Mouse (Mus musculus) small intestine, adult 2 months (tissue): ENCODE measurements around the gene Coa4. TPM values are rescaled to one million over a fixed set of nuclear protein-coding genes. Genes with fewer than 3 reads are reported as not detected.

Experiments
- H3K27ac ChIP-seq: fragments of 200-500 bp; 2 replicates; pipeline ENCODE4 v1.5.1; 2012; ENCODE audit warnings: low read depth, low read length, control low read depth, inconsistent platforms; ENCODE audit not compliant: insufficient read depth
- H3K27me3 ChIP-seq: fragments of 200-500 bp; 2 replicates; pipeline ENCODE4 v1.6.1; 2012; ENCODE audit warnings: mild to moderate bottlenecking, moderate library complexity, low read length, inconsistent platforms; ENCODE audit not compliant: control insufficient read depth, insufficient read depth
- H3K36me3 ChIP-seq: fragments of 200-500 bp; 2 replicates; pipeline ENCODE4 v1.6.1; 2012; ENCODE audit warnings: mild to moderate bottlenecking, low read length, control low read depth, inconsistent platforms; ENCODE audit not compliant: control insufficient read depth, insufficient read depth
- H3K4me1 ChIP-seq: fragments of 200-500 bp; 2 replicates; pipeline ENCODE4 v1.6.1; 2012; ENCODE audit warnings: low read length, inconsistent platforms, mixed read lengths; ENCODE audit not compliant: control insufficient read depth, insufficient read depth, insufficient read length
- H3K4me3 ChIP-seq: fragments of 200-500 bp; 2 replicates; pipeline ENCODE4 v1.5.1; 2012; ENCODE audit warnings: low read depth, mild to moderate bottlenecking, control low read depth, inconsistent platforms, low read length, moderate library complexity
- CTCF ChIP-seq: fragments of 200-500 bp; IDR thresholded peaks from 2 replicates; pipeline ENCODE4 v1.5.1; 2012; ENCODE audit warnings: low read depth, mild to moderate bottlenecking, control low read depth, inconsistent platforms, low read length, moderate library complexity, mixed read lengths; ENCODE audit not compliant: insufficient replicate concordance, insufficient read length; ENCODE audit errors: extremely low read depth
- POLR2A ChIP-seq: fragments of 200-500 bp; IDR thresholded peaks from 2 replicates; pipeline ENCODE4 v1.6.1; 2012; ENCODE audit warnings: low read depth, mild to moderate bottlenecking, control low read depth, inconsistent platforms, low read length, moderate library complexity
- WGBS: fragments of 180-500 bp; shearing (Covaris S2); methylation state at CpG from one replicate; pipeline ENCODE4 v1.1.7; 2018; 5-methylcytosine and 5-hydroxymethylcytosine counted together
- polyA plus RNA-seq: library from polyadenylated mRNA; depleted of rRNA; stranded (reverse); fragments of >200 nt; gene quantifications from 2 replicates; pipeline ENCODE4 v1.2.3, GENCODE M21; 2012

Gene Coa4
- polyA plus RNA-seq, 1 experiment = 14.8 TPM

DNA sequence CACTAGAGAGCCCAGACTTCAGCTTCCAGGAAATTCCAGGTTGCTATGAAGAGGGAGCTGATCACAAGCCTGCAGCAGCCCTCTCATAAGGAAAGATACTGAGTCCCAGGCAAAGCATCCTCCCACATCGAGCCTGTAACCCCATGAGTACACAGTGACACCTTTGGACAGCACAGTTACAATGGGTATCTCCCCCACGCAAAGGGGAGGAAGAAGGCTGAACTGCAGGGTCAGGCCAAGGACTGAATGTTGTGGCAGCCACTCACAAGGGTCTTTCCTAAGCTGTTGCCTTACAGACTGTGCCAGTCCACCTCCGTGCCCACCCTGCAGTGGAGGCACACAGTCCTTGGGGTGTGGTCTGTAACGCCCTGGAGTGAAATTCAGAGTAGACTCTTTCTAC lies 30.4 kb upstream of the Coa4 start:
- Histone ChIP-seq H3K36me3 (no peaks in the 10 kb centered on the region), H3K27ac (no peak overlapping the region), H3K4me1 (peaks cover 17% of the 10 kb centered on the region), H3K4me3 (no peak overlapping the region), H3K27me3 (no peaks in the 10 kb centered on the region)
- WGBS = 43% methylated on average over 4 of the region's 4 CpGs
- peak; percentile 12; the same call in 1 of the 2 replicates for TF ChIP-seq CTCF
- TF ChIP-seq POLR2A = 0 out of 2 replicates have a peak, but pooled peaks have one; percentile 14

DNA sequence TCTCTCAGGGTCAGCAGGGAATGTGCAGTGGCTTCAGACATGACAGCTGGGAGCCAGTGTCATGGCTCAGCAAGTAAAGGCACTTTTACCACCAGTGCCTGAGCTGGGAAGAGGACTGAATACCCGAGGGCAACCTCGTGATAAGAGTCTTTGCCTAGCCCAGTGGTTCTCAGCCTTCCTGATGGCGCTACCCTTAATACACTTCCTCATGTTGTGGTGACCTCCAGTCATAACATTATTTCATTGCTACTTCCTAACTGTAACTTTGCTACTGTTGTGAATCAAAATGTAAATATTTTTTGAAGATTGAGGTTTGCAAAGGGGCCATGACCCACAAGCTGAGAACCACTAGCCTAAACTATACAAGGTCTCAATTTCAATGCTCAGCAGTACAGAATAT lies 28.2 kb upstream of the Coa4 start:
- Histone ChIP-seq H3K4me1 (peaks cover 3% of the 10 kb centered on the region; the same call in 1 of the 2 replicates), H3K27me3 (no peaks in the 10 kb centered on the region), H3K36me3 (no peaks in the 10 kb centered on the region), H3K4me3 (no peak overlapping the region), H3K27ac (no peak overlapping the region)
- TF ChIP-seq POLR2A = no peak
- no peak for TF ChIP-seq CTCF
- 19% methylated on average over 3 of the region's 3 CpGs for WGBS

GRCm38 (mm10) chr7:100511602-100512001 lies 25.3 kb upstream of the Coa4 start:
- H3K4me1 ChIP-seq = no peaks in the 10 kb centered on the region
- TF ChIP-seq CTCF (no peak), POLR2A (no peak)
- WGBS = 76% methylated on average over 8 of the region's 8 CpGs
- no peak overlapping the region for H3K4me3 ChIP-seq
- no peak overlapping the region for H3K27ac ChIP-seq
- H3K27me3 ChIP-seq = no peaks in the 10 kb centered on the region
- no peaks in the 10 kb centered on the region for H3K36me3 ChIP-seq

- Histone ChIP-seq H3K4me3 (no peak within 1 kb of the TSS), H3K36me3 (no peaks in the 10 kb centered on the region), H3K27me3 (no peaks in the 10 kb centered on the region), H3K27ac (no peak within 1 kb of the TSS), H3K4me1 (no peaks in the 10 kb centered on the region)
- no peak for TF ChIP-seq CTCF
- TF ChIP-seq POLR2A = no peak
- 70% methylated on average over 11 of the region's 11 CpGs for WGBS
Observed at GRCm38 (mm10) chr7:100514573-100514972, 22.3 kb upstream of the Coa4 start, which contains the start of gene Dnajb13. Gene Dnajb13, minus strand, starts transcription at chr7:100514960.

GRCm38 (mm10) chr7:100520204-100520603 lies 16.7 kb upstream of the Coa4 start:
- no peaks in the 10 kb centered on the region for H3K4me1 ChIP-seq
- TF ChIP-seq CTCF (no peak), POLR2A (no peak)
- WGBS = 21% methylated on average over 7 of the region's 7 CpGs

DNA sequence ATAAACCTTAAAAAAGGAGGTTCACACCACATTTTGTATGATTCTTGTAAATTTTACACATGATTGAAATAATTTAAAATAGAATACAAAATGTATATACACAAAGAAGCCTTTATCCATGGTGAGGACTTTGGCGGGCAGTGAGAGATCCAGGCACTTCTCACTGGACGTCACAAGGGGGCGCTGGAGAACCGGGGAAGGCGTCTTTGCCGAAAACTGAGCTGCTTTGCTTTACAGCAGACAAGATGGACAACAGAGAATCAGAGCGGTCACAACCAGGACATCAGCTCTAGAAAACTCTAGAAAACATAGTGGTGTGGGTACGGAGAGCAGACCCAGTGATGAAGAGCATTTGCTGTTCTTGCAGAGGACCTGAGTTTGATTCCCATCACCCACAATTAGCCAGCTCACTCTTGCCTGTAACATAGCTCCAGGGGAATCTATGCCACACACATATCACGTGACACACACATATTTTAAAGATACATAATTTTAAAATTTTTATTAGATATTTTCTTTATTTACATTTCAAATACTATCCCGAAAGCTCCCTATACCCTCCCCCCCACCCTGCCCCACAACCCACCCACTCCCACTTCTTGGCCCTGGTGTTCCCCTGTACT lies 16.1 kb upstream of the Coa4 start:
- no peaks in the 10 kb centered on the region for H3K4me1 ChIP-seq
- TF ChIP-seq CTCF = peak; percentile 99
- TF ChIP-seq POLR2A = no peak
- H3K27ac ChIP-seq = no peak overlapping the region
- H3K36me3 ChIP-seq = no peaks in the 10 kb centered on the region
- no peak overlapping the region for H3K4me3 ChIP-seq
- WGBS = 20% methylated on average over 10 of the region's 10 CpGs
- no peaks in the 10 kb centered on the region for H3K27me3 ChIP-seq

More at GRCm38 (mm10) chr7:100520204-100520603, 16.7 kb upstream of the Coa4 start:
- no peak overlapping the region for H3K27ac ChIP-seq
- no peaks in the 10 kb centered on the region for H3K36me3 ChIP-seq
- no peak overlapping the region for H3K4me3 ChIP-seq
- no peaks in the 10 kb centered on the region for H3K27me3 ChIP-seq

GRCm38 (mm10) chr7:100522222-100522621 lies 14.6 kb upstream of the Coa4 start:
- no peak for TF ChIP-seq CTCF
- TF ChIP-seq POLR2A = no peak
- Histone ChIP-seq H3K27ac (no peak overlapping the region; the same call in 1 of the 2 replicates), H3K36me3 (no peaks in the 10 kb centered on the region), H3K27me3 (no peaks in the 10 kb centered on the region), H3K4me1 (no peaks in the 10 kb centered on the region), H3K4me3 (no peak overlapping the region)
- 77% methylated on average over 3 of the region's 3 CpGs for WGBS
